Mouse (Mus musculus): ENCODE data around the gene Grifin. TPM values are rescaled to one million over a fixed set of nuclear protein-coding genes. Genes with fewer than 3 reads are reported as not detected.

The Grifin gene
- polyA plus RNA-seq, 1 experiment from 2014 or later: 0.31 TPM

DNA sequence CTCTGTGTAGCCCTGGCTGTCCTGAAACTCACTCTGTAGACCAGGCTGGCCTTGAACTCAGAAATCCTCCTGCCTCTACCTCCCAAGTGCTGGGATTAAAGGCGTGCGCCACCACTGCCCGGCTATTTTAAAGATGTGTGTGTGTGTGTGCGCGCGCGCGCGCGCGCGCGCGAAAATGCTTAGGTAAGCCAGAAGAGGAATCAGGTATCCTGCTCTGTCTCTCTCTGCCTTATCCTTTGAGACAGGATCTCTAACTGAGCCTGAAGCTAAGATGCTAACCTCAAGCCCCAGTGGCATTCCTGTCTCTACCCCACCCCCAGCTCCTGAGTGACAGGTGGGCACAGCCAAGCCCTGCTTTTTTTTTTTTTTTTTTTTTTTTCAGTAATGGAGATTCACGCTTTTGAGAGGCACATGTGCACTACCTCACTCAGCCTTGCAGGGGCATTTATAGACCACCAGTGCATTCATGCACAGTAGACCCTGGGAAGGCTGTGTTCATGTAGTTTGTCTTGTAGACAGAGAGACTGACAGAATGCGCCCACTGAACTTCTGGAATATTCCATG is 4.2 kb upstream of the Grifin start:
- WGBS: 77% methylated on average over 16 of the region's 16 CpGs
- ATAC-seq (ENCODE audit: insufficient number of reproducible peaks, low FRiP score): no peak
- H3K4me2 ChIP-seq: no peak overlapping the region
- no peak overlapping the region for H3K27ac ChIP-seq (ENCODE audit: poor library complexity, severe bottlenecking)
- no peaks in the 10 kb centered on the region for H3K9me3 ChIP-seq (replicated peaks)
- no peak overlapping the region for H3K4me3 ChIP-seq
- no peaks in the 10 kb centered on the region for H3K36me3 ChIP-seq
- peaks cover 12% of the 10 kb centered on the region for H3K4me1 ChIP-seq (replicated peaks)
- no peak overlapping the region for H3K9ac ChIP-seq
- H3K27me3 ChIP-seq (replicated peaks): peaks cover 8% of the 10 kb centered on the region

- Histone ChIP-seq H3K9me3 (replicated peaks) (no peaks in the 10 kb centered on the region), H3K9ac (no peak overlapping the region), H3K36me3 (no peaks in the 10 kb centered on the region), H3K4me2 (peak overlapping the region; percentile 28; the same call in 1 of the 2 replicates), H3K4me3 (no peak overlapping the region), H3K27ac (ENCODE audit: poor library complexity, severe bottlenecking) (no peak overlapping the region), H3K27me3 (replicated peaks) (peaks cover 12% of the 10 kb centered on the region), H3K4me1 (replicated peaks) (peaks cover 12% of the 10 kb centered on the region)
- no peak for ATAC-seq (ENCODE audit: insufficient number of reproducible peaks, low FRiP score)
- WGBS: 44% methylated on average over 10 of the region's 10 CpGs
Observed at GRCm38 (mm10) chr5:140568321-140568970, 3.6 kb upstream of the Grifin start.

- 88% methylated on average over 5 of the region's 5 CpGs for WGBS
- H3K4me3 ChIP-seq: no peak overlapping the region
- H3K4me1 ChIP-seq (replicated peaks): peaks cover 12% of the 10 kb centered on the region
- H3K9ac ChIP-seq: no peak overlapping the region
- peaks cover 17% of the 10 kb centered on the region for H3K27me3 ChIP-seq (replicated peaks)
- H3K27ac ChIP-seq (ENCODE audit: poor library complexity, severe bottlenecking): no peak overlapping the region
- ATAC-seq (ENCODE audit: insufficient number of reproducible peaks, low FRiP score): 0 out of 2 replicates have a peak, but pooled peaks have one; percentile 5
- H3K9me3 ChIP-seq (replicated peaks): no peaks in the 10 kb centered on the region
- H3K4me2 ChIP-seq: no peak overlapping the region
- H3K36me3 ChIP-seq: no peaks in the 10 kb centered on the region
Observed at GRCm38 (mm10) chr5:140567751-140568150, 2.9 kb upstream of the Grifin start.

- H3K4me3 ChIP-seq: no peak overlapping the region
- no peaks in the 10 kb centered on the region for H3K36me3 ChIP-seq
- peaks cover 12% of the 10 kb centered on the region for H3K4me1 ChIP-seq (replicated peaks)
- ATAC-seq (ENCODE audit: insufficient number of reproducible peaks, low FRiP score): peak; percentile 29; the same call in 1 of the 2 replicates
- no peak overlapping the region for H3K4me2 ChIP-seq
- no peak overlapping the region for H3K9ac ChIP-seq
- H3K27ac ChIP-seq (ENCODE audit: poor library complexity, severe bottlenecking): no peak overlapping the region
- WGBS: 48% methylated on average over 11 of the region's 11 CpGs
- no peaks in the 10 kb centered on the region for H3K9me3 ChIP-seq (replicated peaks)
- H3K27me3 ChIP-seq (replicated peaks): peaks cover 17% of the 10 kb centered on the region
Observed at GRCm38 (mm10) chr5:140567321-140567720, 2.5 kb upstream of the Grifin start.

DNA sequence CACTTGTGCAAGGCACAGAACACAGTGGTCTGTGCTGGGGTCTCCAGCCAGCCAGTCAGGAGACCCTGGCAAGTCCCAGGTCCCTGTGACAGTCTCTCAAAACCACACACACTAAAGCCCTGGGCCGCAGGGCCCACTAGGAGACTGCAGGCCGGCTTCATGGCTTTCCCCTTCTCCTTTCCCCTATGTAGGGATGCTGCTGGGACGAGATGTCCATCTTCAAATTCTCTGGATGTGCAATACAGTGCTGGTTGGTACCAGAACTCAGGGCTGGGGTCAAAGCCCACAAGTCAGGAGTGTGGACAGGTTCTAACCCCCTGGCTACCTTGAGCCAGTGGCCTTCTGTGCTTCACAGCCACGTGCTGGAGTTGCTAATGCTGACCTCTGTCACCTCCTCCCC is 1.4 kb upstream of the Grifin start:
- H3K27me3 ChIP-seq (replicated peaks): peaks cover 17% of the 10 kb centered on the region
- no peaks in the 10 kb centered on the region for H3K36me3 ChIP-seq
- ATAC-seq (ENCODE audit: insufficient number of reproducible peaks, low FRiP score): no peak
- WGBS: 81% methylated on average over 4 of the region's 4 CpGs
- H3K4me3 ChIP-seq: no peak overlapping the region
- no peak overlapping the region for H3K9ac ChIP-seq
- H3K27ac ChIP-seq (ENCODE audit: poor library complexity, severe bottlenecking): no peak overlapping the region
- peaks cover 12% of the 10 kb centered on the region for H3K4me1 ChIP-seq (replicated peaks)
- H3K4me2 ChIP-seq: no peak overlapping the region
- H3K9me3 ChIP-seq (replicated peaks): no peaks in the 10 kb centered on the region

DNA sequence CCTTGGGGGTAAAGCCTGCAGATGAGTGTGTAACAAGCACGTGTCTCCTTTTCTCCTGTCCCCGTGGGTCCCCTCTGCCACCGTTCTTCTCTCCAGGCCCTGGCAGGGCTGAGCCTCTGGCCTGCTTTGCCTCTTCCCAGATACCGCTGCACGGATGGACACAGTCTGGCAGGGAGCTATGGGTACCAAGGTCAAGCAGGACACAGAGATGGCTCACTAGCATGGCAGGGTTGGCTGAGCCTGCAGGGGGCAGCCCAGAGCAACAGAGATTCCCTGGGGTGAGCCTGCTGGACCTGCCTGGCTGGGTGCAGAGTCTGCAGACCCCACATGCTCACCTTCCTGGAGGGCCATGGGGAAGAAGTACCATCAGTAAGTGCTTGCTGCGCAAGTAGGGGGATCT is 985 bp upstream of the Grifin start:
- Histone ChIP-seq H3K27ac (ENCODE audit: poor library complexity, severe bottlenecking) (no peak overlapping the region), H3K27me3 (replicated peaks) (peaks cover 17% of the 10 kb centered on the region), H3K36me3 (no peaks in the 10 kb centered on the region), H3K9ac (no peak overlapping the region), H3K4me2 (no peak overlapping the region), H3K4me3 (no peak overlapping the region), H3K9me3 (replicated peaks) (no peaks in the 10 kb centered on the region), H3K4me1 (replicated peaks) (peaks cover 12% of the 10 kb centered on the region)
- ATAC-seq (ENCODE audit: insufficient number of reproducible peaks, low FRiP score): 0 out of 2 replicates have a peak, but pooled peaks have one; percentile 30
- WGBS: 62% methylated on average over 6 of the region's 6 CpGs

- no peak overlapping the region for H3K9ac ChIP-seq
- H3K4me2 ChIP-seq: no peak overlapping the region
- H3K27ac ChIP-seq (ENCODE audit: poor library complexity, severe bottlenecking): no peak overlapping the region
- H3K4me1 ChIP-seq (replicated peaks): peaks cover 12% of the 10 kb centered on the region
- H3K36me3 ChIP-seq: no peaks in the 10 kb centered on the region
- ATAC-seq (ENCODE audit: insufficient number of reproducible peaks, low FRiP score): peak; percentile 7; the same call in 1 of the 2 replicates
- no peaks in the 10 kb centered on the region for H3K9me3 ChIP-seq (replicated peaks)
- H3K4me3 ChIP-seq: no peak overlapping the region
- H3K27me3 ChIP-seq (replicated peaks): peaks cover 17% of the 10 kb centered on the region
- WGBS: 44% methylated on average over 5 of the region's 5 CpGs
Observed at GRCm38 (mm10) chr5:140565451-140565850, 580 bp upstream of the Grifin start.

- ATAC-seq (ENCODE audit: insufficient number of reproducible peaks, low FRiP score): no peak
- H3K27me3 ChIP-seq (replicated peaks): peaks cover 17% of the 10 kb centered on the region
- H3K9ac ChIP-seq: no peak overlapping the region
- no peaks in the 10 kb centered on the region for H3K9me3 ChIP-seq (replicated peaks)
- no peak overlapping the region for H3K27ac ChIP-seq (ENCODE audit: poor library complexity, severe bottlenecking)
- no peak overlapping the region for H3K4me3 ChIP-seq
- no peaks in the 10 kb centered on the region for H3K36me3 ChIP-seq
- H3K4me1 ChIP-seq (replicated peaks): peaks cover 6% of the 10 kb centered on the region
- WGBS: 81% methylated on average over 8 of the region's 9 CpGs
- no peak overlapping the region for H3K4me2 ChIP-seq
Observed at GRCm38 (mm10) chr5:140562601-140563000, 2.3 kb downstream of the Grifin start.

- H3K9me3 ChIP-seq (replicated peaks): no peaks in the 10 kb centered on the region
- no peaks in the 10 kb centered on the region for H3K36me3 ChIP-seq
- no peak overlapping the region for H3K4me2 ChIP-seq
- H3K27ac ChIP-seq (ENCODE audit: poor library complexity, severe bottlenecking): no peak overlapping the region
- H3K4me1 ChIP-seq (replicated peaks): no peaks in the 10 kb centered on the region
- H3K27me3 ChIP-seq (replicated peaks): 0 out of 2 replicates have a peak, but pooled peaks cover 2% of the 10 kb centered on the region
- H3K4me3 ChIP-seq: no peak overlapping the region
- no peak overlapping the region for H3K9ac ChIP-seq
- no peak for ATAC-seq (ENCODE audit: insufficient number of reproducible peaks, low FRiP score)
- WGBS: 70% methylated on average over 3 of the region's 3 CpGs
Observed at GRCm38 (mm10) chr5:140556859-140557258, 8.0 kb downstream of the Grifin start.

- WGBS: 86% methylated on average over 7 of the region's 7 CpGs
- Histone ChIP-seq H3K36me3 (no peaks in the 10 kb centered on the region), H3K9me3 (replicated peaks) (no peaks in the 10 kb centered on the region), H3K4me1 (replicated peaks) (peaks cover 11% of the 10 kb centered on the region), H3K4me2 (no peak overlapping the region), H3K27me3 (replicated peaks) (0 out of 2 replicates have a peak, but pooled peaks cover 5% of the 10 kb centered on the region), H3K4me3 (no peak overlapping the region), H3K9ac (no peak overlapping the region), H3K27ac (ENCODE audit: poor library complexity, severe bottlenecking) (no peak overlapping the region)
- ATAC-seq (ENCODE audit: insufficient number of reproducible peaks, low FRiP score): no peak
Observed at GRCm38 (mm10) chr5:140553719-140554118, 11.2 kb downstream of the Grifin start.

- peak overlapping the region; percentile 47 for H3K4me2 ChIP-seq
- 37% methylated on average over 17 of the region's 17 CpGs for WGBS
- no peak for ATAC-seq (ENCODE audit: insufficient number of reproducible peaks, low FRiP score)
- H3K27me3 ChIP-seq (replicated peaks): 0 out of 2 replicates have a peak, but pooled peaks cover 5% of the 10 kb centered on the region
- no peaks in the 10 kb centered on the region for H3K9me3 ChIP-seq (replicated peaks)
- no peaks in the 10 kb centered on the region for H3K36me3 ChIP-seq
- H3K27ac ChIP-seq (ENCODE audit: poor library complexity, severe bottlenecking): no peak overlapping the region
- H3K4me3 ChIP-seq: no peak overlapping the region
- peaks cover 11% of the 10 kb centered on the region for H3K4me1 ChIP-seq (replicated peaks)
- H3K9ac ChIP-seq: no peak overlapping the region
Observed at GRCm38 (mm10) chr5:140549306-140550047, 15.4 kb downstream of the Grifin start.
